Comparison of ENCODE assay signal across 13 mouse cellular contexts in genomic region chr5:108645651-108646342, GRCm38 (mm10). TPM values are rescaled to one million over a fixed set of nuclear protein-coding genes. Genes with fewer than 3 reads are reported as not detected.
DNase-seq lines count a peak whose midpoint lies in the region; TF ChIP-seq lines count a peak whose summit lies in the region.
"Had no signal": no experiment of that assay in that cellular context is flagged by ENCODE, and none has a peak within 500 bp of the region (broad histone marks: within the 10 kb centered on the region; RNA-seq: fewer than 3 reads in every experiment).

No protein-coding gene starts in this region.

- H3K4me3 ChIP-seq in bone marrow, adult 2 months (replicated peaks; ENCODE audit: control insufficient read depth, low read depth, low read length), result no peak overlapping the region
- H3K4me3 ChIP-seq: embryonic facial prominence, embryonic 10.5 days; limb, embryonic 13.5 days had no signal

- intact Hi-C loops in gastrocnemius, postnatal 14 days (cut with DNase I; ENCODE audit: low total_unique reads), result loop anchor here (10.0 kb wide), 1 partner anchor 281 kb away; the partner anchor contains the start of gene Gm42517
- intact Hi-C loops in gastrocnemius, postnatal 36 days (cut with DNase I), result no loop called here

- TF ChIP-seq POLR2A in bone marrow, adult 2 months (IDR thresholded peaks at IDR 0.05; ENCODE audit: borderline replicate concordance, control insufficient read depth, low read depth, low read length), result no peak

- DNase-seq in gastrocnemius, postnatal 14 days, result peak; percentile 56
- DNase-seq in gastrocnemius, postnatal 36 days, result no peak
- peak; percentile 24 to 49 for DNase-seq in layer of hippocampus, postnatal 14 days (ENCODE audit: low spot score in 2 of 2)
- no peak for DNase-seq in layer of hippocampus, postnatal 36 days
- DNase-seq in cerebellum, postnatal 10 days, result peak; percentile 83 to 87
- DNase-seq in thymus, postnatal 4 days, result no peak
- DNase-seq in adrenal gland, postnatal 36 days, result no peak
- DNase-seq: adrenal gland, postnatal 14 days; heart, postnatal 4 days; right cerebral cortex, postnatal 25 days had no signal

- 0 out of 2 replicates have a peak, but pooled peaks have one; percentile 4 for TF ChIP-seq CTCF in bone marrow, adult 2 months (IDR thresholded peaks at IDR 0.05; ENCODE audit: control insufficient read depth, insufficient read depth, low read length)

- H3K4me1 ChIP-seq in bone marrow, adult 2 months (ENCODE audit: control insufficient read depth, insufficient read depth, low read length), result no peaks in the 10 kb centered on the region
- H3K4me1 ChIP-seq: embryonic facial prominence, embryonic 10.5 days; limb, embryonic 13.5 days had no signal

- H3K27ac ChIP-seq in bone marrow, adult 2 months (ENCODE audit: control insufficient read depth, insufficient read depth, low read depth, low read length, poor library complexity), result no peak overlapping the region
- H3K27ac ChIP-seq: embryonic facial prominence, embryonic 10.5 days; limb, embryonic 13.5 days had no signal

- 76% methylated on average over 9 of the region's 9 CpGs for WGBS in bone marrow, adult 2 months

RNA-seq across cellular contexts. Expression of gene Idua, which starts 14.3 kb away (rescaled TPM):
- total RNA-seq in gastrocnemius, postnatal 14 days (2021), result 1 to 10 TPM; 5.8 to 8.8 TPM
- 1 to 10 TPM; 7.2 to 8.9 TPM for total RNA-seq in gastrocnemius, postnatal 36 days (2021)
- 10 to 100 TPM; 10.1 to 10.9 TPM for total RNA-seq in layer of hippocampus, postnatal 14 days (2021)
- 10 to 100 TPM; 13.9 to 16.0 TPM for total RNA-seq in layer of hippocampus, postnatal 36 days (2021)
- 4.4 and 12.4 TPM in 2 replicates for polyA plus RNA-seq in bone marrow, adult 2 months (2011; ENCODE audit: insufficient read depth, insufficient read length, low replicate concordance, missing spikeins)
- total RNA-seq in adrenal gland, postnatal 36 days (2021), result 10 to 100 TPM; 14.0 to 16.0 TPM

RNA-seq across cellular contexts. Expression of gene Tmem175, which starts 16.2 kb away (rescaled TPM):
- total RNA-seq in gastrocnemius, postnatal 14 days (2021), result 1 to 10 TPM; 5.5 to 5.6 TPM
- total RNA-seq in gastrocnemius, postnatal 36 days (2021), result 1 to 10 TPM; 6.6 to 6.7 TPM
- total RNA-seq in layer of hippocampus, postnatal 14 days (2021), result 10 to 100 TPM; 36.7 to 41.1 TPM
- 10 to 100 TPM; 40.1 to 43.0 TPM for total RNA-seq in layer of hippocampus, postnatal 36 days (2021)
- 2.7 and 7.2 TPM in 2 replicates for polyA plus RNA-seq in bone marrow, adult 2 months (2011; ENCODE audit: insufficient read depth, insufficient read length, low replicate concordance, missing spikeins)
- total RNA-seq in adrenal gland, postnatal 36 days (2021), result 10 to 100 TPM; 21.2 to 31.3 TPM

RNA-seq across cellular contexts. Expression of gene Gak, which starts 16.2 kb away (rescaled TPM):
- total RNA-seq in gastrocnemius, postnatal 14 days (2021), result 10 to 100 TPM; 14.7 to 15.6 TPM
- total RNA-seq in gastrocnemius, postnatal 36 days (2021), result 10 to 100 TPM; 11.1 to 13.1 TPM
- total RNA-seq in layer of hippocampus, postnatal 14 days (2021), result 10 to 100 TPM; 93.4 to 97.9 TPM
- 10 to 100 TPM; 89.4 to 97.6 TPM for total RNA-seq in layer of hippocampus, postnatal 36 days (2021)
- polyA plus RNA-seq in bone marrow, adult 2 months (2011; ENCODE audit: insufficient read depth, insufficient read length, low replicate concordance, missing spikeins), result 36.4 and 52.3 TPM in 2 replicates
- 10 to 100 TPM; 81.2 to 82.4 TPM for total RNA-seq in adrenal gland, postnatal 36 days (2021)

RNA-seq across cellular contexts. Expression of gene Dgkq, which starts 23.7 kb away (rescaled TPM):
- total RNA-seq in gastrocnemius, postnatal 14 days (2021), result 1 to 10 TPM; 4.5 to 5.2 TPM
- 1 to 10 TPM; 4.6 to 7.3 TPM for total RNA-seq in gastrocnemius, postnatal 36 days (2021)
- 10 to 100 TPM; 54.1 to 55.0 TPM for total RNA-seq in layer of hippocampus, postnatal 14 days (2021)
- 10 to 100 TPM; 52.6 to 55.0 TPM for total RNA-seq in layer of hippocampus, postnatal 36 days (2021)
- polyA plus RNA-seq in bone marrow, adult 2 months (2011; ENCODE audit: insufficient read depth, insufficient read length, low replicate concordance, missing spikeins), result 4.4 and 16.4 TPM in 2 replicates
- 10 to 100 TPM; 17.4 to 18.7 TPM for total RNA-seq in adrenal gland, postnatal 36 days (2021)

RNA-seq across cellular contexts. Expression of gene Slc26a1, which starts 29.6 kb away (rescaled TPM):
- not detected for total RNA-seq in gastrocnemius, postnatal 14 days (2021)
- total RNA-seq in gastrocnemius, postnatal 36 days (2021), result not detected
- total RNA-seq in layer of hippocampus, postnatal 14 days (2021), result 1 to 10 TPM; 1.4 to 2.1 TPM
- 1 to 10 TPM; 1.2 TPM for total RNA-seq in layer of hippocampus, postnatal 36 days (2021)
- 1.8 and 2.2 TPM in 2 replicates for polyA plus RNA-seq in bone marrow, adult 2 months (2011; ENCODE audit: insufficient read depth, insufficient read length, low replicate concordance, missing spikeins)
- under 1 TPM in 1 of 2 experiments, not detected in 1; 0.30 TPM for total RNA-seq in adrenal gland, postnatal 36 days (2021)

Comparison
In these comparisons a context has a peak if more than half of its experiments do, and no peak if none do; other contexts are left out.
1. DNase-seq: peak in gastrocnemius, postnatal 14 days (single experiment), layer of hippocampus, postnatal 14 days (2 of 2) and cerebellum, postnatal 10 days (2 of 2); none in gastrocnemius, postnatal 36 days (0 of 2), layer of hippocampus, postnatal 36 days (0 of 2), thymus, postnatal 4 days (single experiment) and adrenal gland, postnatal 36 days (0 of 2).
2. RNA of gene Gak, which starts 16.2 kb away (total RNA-seq): 93.4 to 97.9 TPM in layer of hippocampus, postnatal 14 days, 89.4 to 97.6 TPM in layer of hippocampus, postnatal 36 days and 81.2 to 82.4 TPM in adrenal gland, postnatal 36 days; 14.7 to 15.6 TPM in gastrocnemius, postnatal 14 days and 11.1 to 13.1 TPM in gastrocnemius, postnatal 36 days; every median in the first group is over 4 times any median in the second.